Mouse (Mus musculus): ENCODE measurements at regions not wholly inside any gene's neighbourhood (a gene's known extent, or its start where the extent isn't known, plus 50 kb on each side); places are given as distances from the start of the nearest gene placed in this dataset.

- TF ChIP-seq CTCF (IDR thresholded peaks at IDR 0.05; ENCODE audit: borderline replicate concordance, extremely low read depth, insufficient read depth, insufficient read length) = no peak
- no peak for TF ChIP-seq POLR2A (IDR thresholded peaks at IDR 0.05; ENCODE audit: borderline replicate concordance, extremely low read depth, insufficient read depth, insufficient read length, poor library complexity, severe bottlenecking)
Measured at GRCm38 (mm10) chr8:8142933-8143495, 518.0 kb downstream of the Efnb2 start.
